In genomic region chr3:133634306-133634705, GRCm38 (mm10) we compare ENCODE assay signal across 23 mouse cellular contexts.
DNase-seq lines count a peak whose midpoint lies in the region; ATAC-seq lines count a peak whose summit lies in the region.
"Had no signal": no experiment of that assay in that cellular context is flagged by ENCODE, and none has a peak within 500 bp of the region (broad histone marks: within the 10 kb centered on the region; RNA-seq: fewer than 3 reads in every experiment).

No protein-coding gene starts in this region.

- ATAC-seq in granulocyte monocyte progenitor cell, adult 5-6 weeks (replicated peaks; ENCODE audit: poor library complexity, severe bottlenecking) = peak; percentile 92
- peak; percentile 74 for ATAC-seq in megakaryocyte progenitor cell, adult 5-6 weeks (replicated peaks; ENCODE audit: poor library complexity)
- no peak for ATAC-seq in hindbrain, embryonic 16.5 days
- ATAC-seq: CD4-positive, CD25-positive, alpha-beta regulatory T cell, adult 4 months; forebrain, embryonic 13.5 days; forebrain, embryonic 15.5 days; forebrain, postnatal 0 days had no signal

- peak; percentile 30 for DNase-seq in heart, adult 11 months
- no peak for DNase-seq in heart, postnatal 14 days
- DNase-seq in left cerebral cortex, postnatal 10 days (ENCODE audit: extremely low spot score in 1 of 2, low spot score in 2 of 2) = no peak
- DNase-seq: adrenal gland, adult 8-10 months; adrenal gland, postnatal 14 days; adrenal gland, postnatal 36 days; B cell, adult 2 months; cerebellum, adult 11-12 months; cerebellum, adult 2 months; cerebellum, adult 9-10 months; cerebellum, postnatal 10 days; cerebellum, postnatal 25 days; embryo, embryonic 11 days; forebrain, postnatal 0 days had no signal

- H3K27me3 ChIP-seq in hindbrain, embryonic 16.5 days (replicated peaks; ENCODE audit: control insufficient read depth, insufficient read depth, low read length) = no peaks in the 10 kb centered on the region
- H3K27me3 ChIP-seq: embryonic facial prominence, embryonic 13.5 days; embryonic facial prominence, embryonic 15.5 days; forebrain, embryonic 13.5 days; forebrain, embryonic 15.5 days had no signal

- H3K4me1 ChIP-seq in hindbrain, embryonic 16.5 days (ENCODE audit: control insufficient read depth, insufficient read depth, low read depth, low read length) = no peaks in the 10 kb centered on the region
- H3K4me1 ChIP-seq: embryonic facial prominence, embryonic 13.5 days; embryonic facial prominence, embryonic 15.5 days; forebrain, embryonic 13.5 days; forebrain, embryonic 15.5 days had no signal

- no peak overlapping the region for H3K4me3 ChIP-seq in hindbrain, embryonic 16.5 days (ENCODE audit: low read length)
- H3K4me3 ChIP-seq: embryonic facial prominence, embryonic 13.5 days; embryonic facial prominence, embryonic 15.5 days; erythroblast, embryonic 14.5 days; forebrain, embryonic 13.5 days; forebrain, embryonic 15.5 days had no signal

- no peaks in the 10 kb centered on the region for H3K36me3 ChIP-seq in hindbrain, embryonic 16.5 days (ENCODE audit: control insufficient read depth, insufficient read depth, low read length)
- H3K36me3 ChIP-seq: embryonic facial prominence, embryonic 13.5 days; embryonic facial prominence, embryonic 15.5 days; forebrain, embryonic 15.5 days had no signal

- H3K4me2 ChIP-seq in hindbrain, embryonic 16.5 days (ENCODE audit: low read length) = no peak overlapping the region
- H3K4me2 ChIP-seq: embryonic facial prominence, embryonic 13.5 days; embryonic facial prominence, embryonic 15.5 days; forebrain, embryonic 13.5 days; forebrain, embryonic 15.5 days had no signal

- H3K27ac ChIP-seq in hindbrain, embryonic 16.5 days (ENCODE audit: low read depth, low read length) = no peak overlapping the region
- H3K27ac ChIP-seq: embryonic facial prominence, embryonic 13.5 days; embryonic facial prominence, embryonic 15.5 days; forebrain, embryonic 13.5 days; forebrain, embryonic 15.5 days had no signal

- 90% methylated on average over 5 of the region's 5 CpGs for WGBS in hindbrain, embryonic 16.5 days

- H3K9me3 ChIP-seq in hindbrain, embryonic 16.5 days (ENCODE audit: control insufficient read depth, low read length) = no peaks in the 10 kb centered on the region
- H3K9me3 ChIP-seq: embryonic facial prominence, embryonic 13.5 days; embryonic facial prominence, embryonic 15.5 days; forebrain, embryonic 13.5 days; forebrain, embryonic 15.5 days had no signal

- H3K9ac ChIP-seq in hindbrain, embryonic 16.5 days (ENCODE audit: low read depth, low read length) = no peak overlapping the region
- H3K9ac ChIP-seq: embryonic facial prominence, embryonic 13.5 days; embryonic facial prominence, embryonic 15.5 days; forebrain, embryonic 13.5 days; forebrain, embryonic 15.5 days; forebrain, postnatal 0 days had no signal

- intact Hi-C loops in heart, postnatal 14 days (cut with DNase I) = no loop called here
- intact Hi-C loops in left cerebral cortex, postnatal 10 days (cut with DNase I) = no loop called here
